Mouse (Mus musculus) lung, postnatal 25 days (tissue): ENCODE data around the gene Rab11fip4.
"Not testable (repeated sequence)": the region's sequence is repeated elsewhere in the genome, so short reads cannot be mapped to it uniquely, and the experiment has no call there.

Experiments
- DNase-seq: peaks from one replicate; pipeline ENCODE4 v3.0.0; 2022; ENCODE audit warnings: low spot score

Rab11fip4 gene

DNA sequence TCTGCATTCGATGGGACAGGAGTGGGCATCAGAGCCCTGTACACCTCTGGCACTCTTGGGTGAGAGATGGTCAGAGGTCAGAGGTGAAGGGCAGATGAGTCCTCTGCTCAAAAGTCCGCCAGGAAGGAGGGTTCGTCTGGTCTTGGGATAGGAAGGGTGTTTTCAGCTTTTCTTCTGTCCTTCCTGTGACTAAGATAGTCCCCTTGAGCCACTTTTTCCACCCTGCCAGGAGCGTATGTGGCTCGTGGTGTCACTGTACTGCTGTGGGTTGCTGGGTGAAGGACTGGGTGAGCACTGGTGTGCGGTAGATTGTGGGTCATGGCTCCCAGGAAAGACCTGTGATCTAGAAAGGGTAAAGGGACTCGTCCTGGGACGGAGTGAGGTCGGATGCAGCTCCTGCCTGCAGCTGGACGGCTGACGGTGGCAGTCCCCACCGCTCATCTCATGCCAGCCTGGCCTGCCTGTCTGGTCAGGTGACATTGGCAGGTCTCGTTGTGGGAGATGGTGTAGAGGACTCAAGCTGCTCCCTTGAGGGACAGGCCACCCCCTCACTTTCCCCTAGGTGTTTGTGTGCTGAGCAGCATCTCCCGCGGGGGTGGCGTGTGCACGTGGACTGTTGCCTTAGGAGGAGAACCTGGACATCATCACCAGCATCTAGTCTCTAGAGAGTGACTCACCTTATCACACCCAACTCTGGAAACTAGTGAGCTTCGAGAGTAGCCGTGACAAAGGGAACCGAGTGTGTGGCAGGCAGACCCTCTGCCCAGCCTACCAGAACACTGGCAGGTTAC, 87.5 kb downstream of the Rab11fip4 start:
- no peak for DNase-seq

DNA sequence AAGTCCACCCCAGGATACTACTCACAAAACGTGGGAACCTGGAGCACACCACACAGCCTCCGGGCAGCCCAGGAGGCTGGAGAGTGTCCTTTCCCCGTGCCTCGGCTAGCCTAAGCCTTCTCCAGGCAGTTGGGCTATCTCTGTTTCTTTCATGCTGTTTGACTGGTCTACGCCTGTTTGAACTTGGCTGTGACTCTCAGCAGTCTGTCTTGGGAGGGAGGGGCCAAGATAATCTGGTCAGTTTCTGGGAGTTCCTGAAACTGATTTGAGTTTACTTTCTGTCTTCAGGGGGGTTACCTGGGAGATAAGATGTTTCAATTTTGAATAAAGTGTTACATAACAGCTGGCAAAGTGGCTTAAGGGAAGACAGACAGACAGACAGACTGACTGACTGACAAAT, 88.9 kb downstream of the Rab11fip4 start:
- DNase-seq, result no peak

DNA sequence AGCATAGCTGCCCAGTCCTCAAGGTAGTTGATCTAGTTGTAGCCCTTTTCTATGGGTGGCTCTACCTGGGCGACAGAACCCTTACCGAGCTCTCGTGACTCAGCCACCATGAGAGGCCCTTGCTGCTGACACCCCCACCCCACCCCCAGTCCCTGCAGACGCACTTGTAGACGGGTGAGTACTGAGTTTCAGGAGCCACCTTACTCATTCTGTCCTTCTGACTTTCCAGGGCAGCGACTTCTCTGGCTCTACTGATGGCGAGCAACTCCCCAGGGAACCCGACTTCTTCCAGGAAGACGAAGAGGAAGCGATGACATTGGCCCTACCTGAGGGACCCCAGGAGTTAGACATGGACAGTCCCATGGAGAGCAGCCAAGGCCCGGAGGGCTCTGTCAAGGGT, 89.5 kb downstream of the Rab11fip4 start:
- DNase-seq, result no peak

DNA sequence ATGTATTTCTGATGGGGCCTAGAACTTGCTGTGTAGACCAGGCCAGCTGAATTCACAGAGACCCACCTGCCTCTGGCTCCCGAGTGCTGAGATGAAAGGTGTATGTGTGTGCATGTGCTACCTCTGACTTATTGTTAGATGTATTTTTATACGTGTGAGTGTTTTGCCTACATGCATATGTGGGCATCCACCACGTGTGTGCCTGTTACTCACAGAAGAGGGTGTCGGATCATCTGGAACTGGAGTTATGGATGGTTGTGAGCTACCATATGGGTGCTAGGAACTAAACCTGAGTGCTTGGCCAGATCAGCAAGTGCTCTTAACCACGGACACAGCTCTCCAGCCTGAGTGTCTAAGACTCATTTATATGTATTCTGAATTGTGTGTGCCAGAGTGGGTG, 90.2 kb downstream of the Rab11fip4 start:
- DNase-seq, result no peak

DNA sequence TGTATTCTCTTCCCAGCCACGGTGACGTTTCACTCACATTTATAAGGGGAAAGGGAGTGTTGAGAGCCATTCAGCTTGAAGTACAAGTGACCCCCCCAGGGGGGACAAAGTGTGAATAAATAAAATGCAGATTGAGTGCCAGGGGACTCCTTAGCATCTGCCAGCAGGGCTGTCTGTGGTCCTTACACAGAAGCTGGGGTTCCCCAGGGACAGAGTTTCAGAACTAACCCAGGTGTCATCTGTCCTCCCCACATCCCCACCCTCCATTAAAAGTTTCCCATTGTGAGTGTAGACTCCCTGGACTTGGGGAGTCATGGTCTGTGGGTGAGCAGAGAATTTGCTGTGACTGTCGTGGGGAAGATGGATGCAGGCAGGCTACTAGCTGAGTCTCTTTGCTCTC, 90.8 kb downstream of the Rab11fip4 start:
- DNase-seq, result no peak

DNA sequence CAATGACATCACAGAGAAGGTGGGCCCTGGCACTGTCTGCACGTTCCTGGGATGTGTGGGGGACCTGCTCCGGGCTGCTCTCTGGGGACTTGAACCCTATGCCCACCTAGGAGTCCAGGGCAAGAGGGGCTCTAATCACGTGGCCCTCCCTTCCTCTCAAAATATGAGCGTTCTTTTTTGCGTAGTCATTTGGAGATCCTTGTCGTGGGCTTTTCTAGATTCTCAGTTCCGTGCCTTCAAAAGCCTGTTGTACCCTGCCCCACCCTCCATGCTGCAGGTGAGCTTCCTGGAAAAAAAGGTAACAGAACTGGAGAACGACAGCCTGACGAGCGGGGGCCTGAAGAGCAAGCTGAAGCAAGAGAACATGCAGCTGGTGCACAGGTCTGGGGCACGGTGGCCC, 94.1 kb downstream of the Rab11fip4 start:
- no peak for DNase-seq

DNA sequence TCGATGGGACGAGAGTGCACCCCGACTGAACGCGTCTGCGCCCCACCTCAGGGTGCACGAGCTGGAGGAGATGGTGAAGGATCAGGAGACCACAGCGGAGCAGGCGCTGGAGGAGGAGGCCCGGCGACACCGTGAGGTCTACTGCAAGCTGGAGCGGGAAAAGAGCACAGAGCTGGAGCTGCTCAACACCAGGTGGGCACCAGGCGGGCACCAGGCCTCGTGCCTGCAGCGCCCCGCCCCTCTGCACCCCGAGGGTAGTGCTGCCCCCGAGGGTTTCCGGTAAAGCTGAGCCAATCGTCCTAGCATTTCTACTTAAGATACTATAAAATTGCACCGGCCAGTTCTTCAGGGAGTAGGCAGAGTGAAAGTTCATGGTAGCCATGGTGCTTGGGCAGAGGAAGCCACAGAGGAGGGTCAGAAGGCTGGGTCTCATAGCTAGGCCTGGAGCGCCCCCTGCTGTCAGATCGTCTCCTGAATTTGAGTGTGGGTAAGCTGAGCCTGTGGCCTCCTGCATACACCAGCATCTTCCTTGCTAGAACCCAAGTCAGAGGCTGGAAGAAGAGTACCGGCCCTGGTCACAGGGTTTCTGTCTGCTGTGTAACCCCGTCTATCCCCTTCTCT, 95.6 kb downstream of the Rab11fip4 start:
- peak; percentile 88 for DNase-seq

DNA sequence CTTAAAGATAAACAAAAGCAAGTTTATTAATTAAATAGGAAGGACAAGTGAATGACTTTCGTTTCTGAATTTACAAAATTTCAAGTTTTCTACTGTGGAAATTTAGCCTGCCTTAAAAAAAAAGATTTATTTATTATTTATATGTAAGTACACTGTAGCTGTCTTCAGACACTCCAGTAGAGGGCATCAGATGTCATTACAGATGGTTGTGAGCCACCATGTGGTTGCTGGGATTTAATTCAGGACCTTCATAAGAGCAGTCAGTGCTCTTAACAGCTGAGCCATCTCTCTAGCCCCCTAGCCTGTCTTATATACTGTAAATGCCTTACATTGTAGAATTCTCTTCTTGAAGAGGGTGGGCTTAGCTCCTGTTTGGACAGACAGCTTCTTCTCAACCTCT, 98.9 kb downstream of the Rab11fip4 start:
- DNase-seq, result no peak

DNA sequence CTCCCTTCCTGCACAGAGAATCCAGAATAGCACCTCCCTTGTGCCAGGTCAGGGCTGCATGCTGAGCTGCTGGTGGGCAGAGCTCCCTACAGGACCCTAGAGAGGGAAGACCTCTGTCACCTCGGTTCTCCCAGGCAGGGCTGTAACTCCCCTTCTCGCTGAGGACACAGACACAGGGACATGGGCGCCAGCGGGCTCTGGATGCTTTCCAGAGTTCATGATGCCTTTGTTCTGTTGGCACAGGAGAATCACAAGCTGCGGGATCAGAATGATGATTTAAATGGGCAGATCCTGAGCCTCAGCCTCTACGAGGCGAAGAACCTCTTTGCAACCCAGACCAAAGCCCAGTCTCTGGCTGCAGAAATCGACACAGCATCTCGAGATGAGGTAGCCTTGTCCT, 100.5 kb downstream of the Rab11fip4 start:
- no peak for DNase-seq

DNA sequence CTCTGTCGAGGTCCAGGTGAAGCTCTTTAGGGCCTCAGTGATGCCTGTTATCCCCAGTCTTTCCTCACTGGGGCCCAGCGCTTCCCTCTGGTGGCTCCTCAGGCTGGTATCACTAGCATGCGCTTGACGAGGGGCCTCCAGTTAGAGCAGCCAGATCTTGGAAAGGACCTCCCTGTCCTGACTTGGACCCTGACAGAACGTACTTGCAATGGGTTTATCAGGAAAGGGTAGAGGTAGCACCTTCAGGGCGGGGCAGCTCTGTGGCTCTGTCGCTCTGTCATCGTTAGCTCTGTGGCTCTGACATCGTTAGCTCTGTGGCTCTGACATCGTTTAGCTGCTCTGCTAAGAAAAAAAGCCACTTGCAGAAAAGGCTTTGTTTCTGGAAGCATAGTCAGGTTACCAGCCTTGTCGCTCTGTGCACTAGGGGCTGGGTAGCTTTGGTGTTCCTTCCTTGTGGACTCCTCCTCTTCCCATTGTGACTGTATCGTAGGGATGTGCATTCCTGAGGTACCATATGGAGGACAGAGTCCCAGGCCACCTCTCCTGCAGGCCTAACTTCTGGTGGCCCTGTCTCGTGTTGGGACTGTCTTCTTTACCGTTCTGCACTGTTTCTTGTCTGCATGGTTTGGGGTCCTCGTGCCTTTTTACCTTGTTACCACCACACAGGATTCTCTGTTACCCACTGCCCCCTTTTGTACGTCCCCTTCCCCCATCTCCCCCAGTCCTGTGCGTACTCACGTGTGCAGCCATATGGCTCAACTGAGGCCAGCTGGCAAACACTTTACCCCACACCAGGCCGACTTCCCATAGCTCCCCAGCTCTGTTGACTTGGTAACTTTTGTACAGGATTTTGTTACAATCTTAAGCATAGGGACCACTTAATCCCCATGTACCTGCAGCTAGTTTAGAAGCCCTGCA, 105.6 kb downstream of the Rab11fip4 start:
- no peak for DNase-seq

DNA sequence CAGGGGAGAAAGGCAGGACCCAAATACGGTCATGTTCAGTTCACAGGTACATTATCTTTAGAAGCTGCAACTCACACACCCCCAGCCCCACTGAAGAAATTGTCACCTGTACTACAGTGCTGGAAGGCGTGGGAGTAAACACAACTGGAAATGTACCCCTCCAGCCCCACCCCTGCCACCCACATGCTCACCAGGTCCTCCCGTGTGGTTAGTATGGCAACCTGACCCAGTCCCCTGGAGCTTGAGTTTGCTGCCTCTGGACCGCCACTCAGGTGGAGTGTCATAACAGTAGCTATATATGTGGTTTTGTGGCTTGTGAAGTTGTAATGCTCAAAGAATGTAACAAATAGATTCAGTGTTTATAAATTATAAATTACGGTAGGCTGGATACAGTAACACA, 107.1 kb downstream of the Rab11fip4 start:
- no peak for DNase-seq

DNA sequence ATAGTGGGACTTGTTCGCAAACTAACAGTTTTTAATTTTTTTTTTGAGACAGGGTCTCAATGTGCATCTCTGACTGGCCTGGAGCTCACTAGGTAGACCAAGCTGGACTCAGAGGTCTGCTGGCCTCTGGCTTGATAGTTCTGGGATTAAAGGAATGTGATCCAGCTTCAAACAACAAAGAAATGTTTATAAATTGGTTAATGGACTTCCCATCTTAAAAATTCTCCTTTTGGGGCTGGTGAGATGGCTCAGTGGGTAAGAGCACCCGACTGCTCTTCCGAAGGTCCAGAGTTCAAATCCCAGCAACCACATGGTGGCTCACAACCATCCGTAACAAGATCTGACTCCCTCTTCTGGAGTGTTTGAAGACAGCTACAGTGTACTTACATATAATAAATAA, 107.5 kb downstream of the Rab11fip4 start:
- not testable (repeated sequence) for DNase-seq

DNA sequence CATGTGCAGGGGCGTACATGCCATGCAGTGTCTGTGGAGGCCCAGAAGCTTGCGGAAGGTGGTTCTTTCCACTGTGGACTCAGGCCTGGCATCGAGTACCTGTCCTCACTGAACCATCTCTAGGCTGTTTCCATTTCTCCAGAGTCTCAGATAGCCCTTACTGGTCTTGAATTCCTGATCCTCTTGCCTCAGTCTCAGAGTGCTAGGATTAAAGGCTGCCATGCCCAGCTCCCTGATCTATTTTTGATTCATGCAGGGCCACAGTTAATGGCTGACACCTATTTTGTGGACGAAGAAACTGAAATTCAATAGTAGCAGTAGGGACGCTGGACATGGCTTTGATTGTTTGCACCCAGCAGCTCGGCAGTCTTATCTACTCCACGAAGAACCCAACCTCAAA, 110.5 kb downstream of the Rab11fip4 start:
- no peak for DNase-seq

DNA sequence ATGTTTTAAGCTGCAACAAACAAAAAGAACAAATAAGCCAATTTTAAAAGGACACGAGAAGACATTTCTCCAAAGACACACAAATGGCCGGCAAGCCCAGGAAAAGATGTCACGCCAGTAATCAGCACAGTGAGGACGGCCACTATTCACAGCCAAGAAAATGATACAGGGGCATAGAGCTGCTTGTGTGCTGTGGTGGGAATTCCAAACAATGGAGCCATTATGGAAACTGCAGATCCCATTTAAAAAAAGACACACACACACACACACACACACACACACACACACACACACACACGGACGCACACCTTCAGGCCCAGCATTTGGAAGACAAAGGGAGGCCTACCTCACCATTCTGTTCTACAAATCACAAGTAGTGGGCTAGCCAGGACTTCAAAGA, 111.1 kb downstream of the Rab11fip4 start:
- no peak for DNase-seq

DNA sequence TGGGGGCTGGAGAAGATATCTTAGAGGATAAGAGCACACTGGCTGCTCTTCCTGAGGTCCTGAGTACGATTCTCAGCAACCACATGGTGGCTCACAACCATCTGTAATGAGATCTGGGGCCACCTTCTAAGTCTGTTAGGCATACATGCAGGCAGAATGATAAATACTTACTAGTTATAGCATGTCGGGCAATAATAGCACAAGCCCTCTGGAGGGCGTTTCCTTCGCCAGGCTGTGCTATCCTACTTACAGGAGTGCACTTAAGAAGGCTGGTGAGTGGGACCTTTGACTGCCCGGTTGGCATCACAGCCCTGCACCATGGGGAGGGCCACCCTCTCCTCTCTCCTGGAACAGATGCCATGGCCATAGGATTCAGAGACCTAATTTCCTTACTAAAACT, 112.4 kb downstream of the Rab11fip4 start:
- peak; percentile 57 for DNase-seq

DNA sequence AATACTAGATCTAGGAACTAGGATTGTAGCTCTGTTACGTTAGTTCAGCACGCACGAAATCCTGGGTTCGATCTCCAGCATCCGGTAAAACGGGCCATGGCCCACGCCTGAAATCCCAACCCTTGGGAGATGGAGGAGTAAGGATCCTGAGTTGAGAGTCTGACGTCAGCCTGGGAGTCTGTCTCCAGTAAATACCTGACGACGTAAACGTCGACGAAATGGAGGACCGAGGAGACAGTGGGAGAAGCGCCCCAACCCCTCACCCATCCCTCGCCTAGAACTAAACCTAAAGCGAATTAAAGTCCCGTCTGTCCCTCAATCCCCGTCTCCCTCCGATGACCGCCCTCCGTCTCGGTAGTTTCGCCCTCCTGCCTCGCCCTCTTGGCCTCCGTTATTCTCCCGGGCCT, 112.9 kb downstream of the Rab11fip4 start:
- peak; percentile 62 for DNase-seq

DNA sequence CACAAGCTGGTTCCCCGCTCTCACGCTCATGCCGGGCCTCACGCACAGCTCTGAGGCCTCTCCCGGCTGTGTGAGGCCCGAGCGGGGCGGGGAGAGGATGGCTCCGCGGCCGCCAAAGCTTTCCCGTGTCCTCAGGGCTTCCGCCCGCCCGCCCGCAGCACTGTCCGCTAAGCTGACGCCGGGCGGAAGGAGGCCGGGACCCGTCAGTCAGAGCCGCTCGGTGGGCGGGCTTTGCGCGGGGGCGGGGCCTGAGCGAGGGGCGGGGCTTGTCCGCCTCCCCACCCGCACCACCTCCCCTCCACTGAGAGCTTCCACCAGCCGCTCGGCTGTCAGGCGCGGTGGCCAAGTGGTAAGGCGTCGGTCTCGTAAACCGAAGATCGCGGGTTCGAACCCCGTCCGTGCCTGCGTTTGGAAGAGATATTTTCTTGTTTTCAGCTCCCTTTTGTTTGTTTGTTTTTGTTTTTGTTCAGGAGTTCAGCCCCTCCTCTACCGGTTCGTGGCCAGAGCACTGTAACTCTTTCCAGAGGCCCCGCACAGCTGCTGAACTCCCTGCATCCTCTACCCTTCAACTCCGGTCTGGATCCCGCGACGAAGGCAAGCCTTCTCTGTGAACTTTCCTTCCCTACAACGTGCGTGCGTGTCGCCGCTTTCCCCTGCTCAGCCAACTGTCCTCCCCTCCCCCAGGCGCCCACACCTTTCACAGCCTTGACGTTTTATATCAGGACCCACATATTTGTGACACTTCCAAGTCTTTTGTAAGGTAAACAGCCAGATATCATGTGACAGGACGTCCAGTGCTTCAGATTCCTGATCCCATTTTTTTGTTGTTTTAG, 113.5 kb downstream of the Rab11fip4 start:
- DNase-seq, result peak; percentile 94

DNA sequence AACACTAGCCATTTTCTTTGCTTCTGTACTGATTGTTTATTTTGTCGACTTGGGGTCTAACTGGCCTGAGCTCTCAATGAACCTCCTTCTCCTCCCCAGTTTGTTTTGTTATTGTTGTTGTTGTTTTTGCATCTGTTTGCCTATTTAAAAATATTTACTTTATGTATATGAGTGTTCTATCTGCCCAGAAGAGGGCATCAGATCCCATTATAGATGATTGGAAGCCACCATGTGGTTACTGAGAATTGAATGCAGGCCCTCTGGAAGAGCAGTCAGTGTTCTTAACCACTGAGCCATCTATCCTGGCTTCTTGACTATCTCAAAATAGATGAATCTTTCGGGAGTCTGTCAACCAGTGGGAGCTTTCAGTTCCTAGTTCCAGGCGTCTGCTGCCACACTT, 116.1 kb downstream of the Rab11fip4 start:
- DNase-seq, result no peak

DNA sequence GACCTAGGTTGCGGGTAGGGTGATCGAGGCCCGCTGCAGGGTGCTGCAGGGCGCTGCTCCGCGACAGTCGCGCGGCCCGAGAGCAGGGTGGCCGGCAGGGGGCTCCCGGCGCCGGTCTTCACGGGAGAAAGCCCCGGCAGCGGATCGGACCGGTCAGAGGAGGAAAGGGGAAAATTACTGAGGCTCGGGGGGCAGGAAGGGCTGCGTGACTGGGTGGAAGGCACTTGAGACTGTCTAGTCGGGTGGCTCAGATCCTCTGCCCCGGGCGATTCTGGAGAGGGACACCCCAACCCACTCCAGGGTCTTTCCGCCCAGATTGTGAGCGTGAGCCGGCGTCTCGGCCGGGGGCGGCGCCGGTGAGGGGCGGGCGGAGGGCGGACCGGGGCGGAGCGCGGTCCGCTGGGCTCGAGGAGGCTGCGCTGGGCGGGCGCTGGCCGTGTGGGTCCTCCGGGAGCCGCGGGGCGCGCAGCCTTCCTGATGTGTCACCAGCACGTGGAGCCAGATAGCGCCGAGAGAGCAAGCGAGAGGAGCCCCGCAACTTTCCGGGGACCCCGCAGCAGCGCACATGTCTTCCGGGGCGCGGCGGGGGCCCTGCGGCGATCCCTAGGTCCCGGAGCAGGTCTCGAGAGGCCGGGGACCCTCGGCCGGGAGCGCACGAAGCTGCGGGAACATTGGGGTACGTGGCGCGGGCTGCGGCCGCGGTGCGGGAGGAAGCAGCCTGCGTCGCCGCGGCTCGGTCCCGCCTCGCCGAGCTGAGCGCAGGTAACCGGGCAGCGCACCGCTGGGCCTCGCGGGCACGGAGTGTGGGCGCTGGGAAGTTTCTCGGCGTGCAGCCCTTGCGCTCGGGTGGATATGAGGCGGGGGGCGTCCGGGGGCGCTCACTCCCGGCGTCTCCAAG, 120.1 kb downstream of the Rab11fip4 start:
- DNase-seq, result peak; percentile 89

DNA sequence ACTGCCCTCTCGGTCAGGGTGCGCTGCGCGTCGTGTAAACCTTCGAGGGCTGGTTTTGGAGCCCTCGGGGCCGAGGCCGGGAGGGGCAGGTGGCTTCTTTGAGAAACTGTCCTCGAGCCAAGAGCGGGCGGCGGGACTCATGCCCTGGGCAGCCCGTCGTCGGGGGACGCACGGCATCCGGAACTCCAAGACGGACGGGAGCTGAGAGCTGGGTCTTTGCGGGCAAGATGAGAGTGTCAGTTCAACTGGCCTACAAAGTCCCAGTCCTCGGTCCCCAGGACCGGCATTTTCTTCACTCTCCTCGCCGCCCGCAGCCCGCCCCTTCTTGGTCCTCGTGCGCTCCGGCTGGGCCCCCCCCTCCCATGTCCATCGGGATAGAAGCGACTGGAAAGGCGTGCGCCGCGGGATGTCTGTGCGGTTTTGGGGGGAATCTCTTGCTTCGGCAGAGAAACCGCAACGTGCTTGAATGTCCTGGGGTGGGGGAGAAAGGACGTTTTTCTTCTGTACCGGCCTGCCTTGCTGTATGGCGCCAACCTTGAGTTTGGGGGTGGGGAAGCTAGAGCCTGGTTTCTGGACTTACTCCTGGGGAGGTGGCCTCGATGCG, 120.9 kb downstream of the Rab11fip4 start:
- no peak for DNase-seq
